Mouse (Mus musculus) cortical plate, adult 2 months (tissue): Measurements from ENCODE around the gene Abcc12. TPM values are rescaled to one million over a fixed set of nuclear protein-coding genes. Genes with fewer than 3 reads are reported as not detected.
A peak's percentile ranks its signal among the peaks of the same experiment; 100 is the strongest.

Experiments
- H3K27ac ChIP-seq: fragments of 200-500 bp; 2 replicates; pipeline ENCODE4 v1.5.1; 2012; ENCODE audit warnings: low read length, control low read depth, inconsistent platforms; ENCODE audit not compliant: insufficient read depth
- H3K4me1 ChIP-seq: fragments of 200-500 bp; 2 replicates; pipeline ENCODE4 v1.6.1; 2011; ENCODE audit warnings: low read length; ENCODE audit not compliant: control insufficient read depth, insufficient read depth
- H3K4me3 ChIP-seq: fragments of 200-500 bp; 2 replicates; pipeline ENCODE4 v1.5.1; 2011; ENCODE audit warnings: mild to moderate bottlenecking, low read length, control low read depth; ENCODE audit not compliant: insufficient read depth
- CTCF ChIP-seq: fragments of 200-500 bp; IDR thresholded peaks from 2 replicates; pipeline ENCODE4 v1.5.1; 2011; ENCODE audit warnings: mild to moderate bottlenecking, control low read depth, low read length; ENCODE audit not compliant: insufficient read depth; ENCODE audit errors: extremely low read depth
- POLR2A ChIP-seq: fragments of 200-500 bp; IDR thresholded peaks from 2 replicates; pipeline ENCODE4 v1.6.1; 2011; ENCODE audit warnings: mild to moderate bottlenecking, low read length, control low read depth; ENCODE audit not compliant: insufficient read depth; ENCODE audit errors: extremely low read depth
- polyA plus RNA-seq: library from polyadenylated mRNA; depleted of rRNA; stranded (reverse); fragments of >200 nt; gene quantifications from 2 replicates; pipeline ENCODE4 v1.2.3, GENCODE M21; 2012; rRNA removed

Gene Abcc12
- polyA plus RNA-seq, 1 experiment, result 0.65 TPM

GRCm38 (mm10) chr8:86438983-86439299 lies 141.5 kb downstream of the Abcc12 start:
- no peak overlapping the region for H3K4me3 ChIP-seq
- H3K27ac ChIP-seq, result peak overlapping the region; percentile 36; the same call in 1 of the 2 replicates
- TF ChIP-seq POLR2A (no peak), CTCF (no peak)
- peaks cover 11% of the 10 kb centered on the region for H3K4me1 ChIP-seq

- TF ChIP-seq POLR2A (no peak), CTCF (no peak)
- peak overlapping the region; percentile 67 for H3K27ac ChIP-seq
Measured at GRCm38 (mm10) chr8:86438133-86438982, 142.1 kb downstream of the Abcc12 start.

GRCm38 (mm10) chr8:86437418-86437817 lies 143.1 kb downstream of the Abcc12 start:
- no peak overlapping the region for H3K4me3 ChIP-seq
- H3K4me1 ChIP-seq, result peaks cover 9% of the 10 kb centered on the region
- TF ChIP-seq CTCF, result no peak
- no peak for TF ChIP-seq POLR2A
- H3K27ac ChIP-seq, result peak overlapping the region; percentile 12; the same call in 1 of the 2 replicates

More at GRCm38 (mm10) chr8:86438133-86438982, 142.1 kb downstream of the Abcc12 start:
- Histone ChIP-seq H3K4me1 (peaks cover 9% of the 10 kb centered on the region), H3K4me3 (no peak overlapping the region)

Other genes starting within 250 kb of the Abcc12 start
- 51.6 and 53.1 TPM in 2 replicates for gene Lonp2, start 43.4 kb upstream of the Abcc12 start, polyA plus RNA-seq
- 1.6 and 2.2 TPM in 2 replicates for gene Gm10638, start 165.0 kb upstream of the Abcc12 start, polyA plus RNA-seq
- gene Siah1a, start 165.2 kb upstream of the Abcc12 start, polyA plus RNA-seq, result 31.0 and 32.1 TPM in 2 replicates